Mouse (Mus musculus): ENCODE results near the gene Ankrd37. TPM values are rescaled to one million over a fixed set of nuclear protein-coding genes. Genes with fewer than 3 reads are reported as not detected.

The Ankrd37 gene
- total and polyA plus RNA-seq, 3 experiments: 12.8 to 157 (median 79.0) TPM

DNA sequence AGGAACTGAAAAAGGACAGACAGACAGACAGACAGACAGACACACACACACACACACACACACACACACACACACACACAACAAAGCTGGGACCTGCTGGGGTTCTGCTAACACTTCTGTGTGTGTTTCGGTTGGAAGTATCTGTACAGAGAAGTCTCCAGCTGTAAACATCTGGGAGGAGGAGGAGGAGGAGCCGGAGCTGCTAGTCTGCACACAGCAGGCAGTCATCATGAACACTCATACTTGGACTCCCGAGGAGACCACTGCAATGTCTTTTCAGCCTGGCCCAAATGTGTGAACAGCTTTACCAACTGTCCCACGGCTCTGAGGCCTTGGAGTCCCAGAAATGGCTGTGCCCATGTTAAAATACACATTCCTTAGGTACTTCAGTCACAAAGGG, 18.9 kb upstream of the Ankrd37 start:
- DNase-seq (ENCODE audit: extremely low read depth): no peak
- Histone ChIP-seq H3K4me3 (replicated peaks in 1 of 3; ENCODE audit: low read depth in 2 of 3, low read length in 2 of 3, poor library complexity in 1 of 3) (no peak overlapping the region), H3K27ac (ENCODE audit: insufficient read depth, low read depth) (no peak overlapping the region), H3K79me2 (replicated peaks; ENCODE audit: control insufficient read depth, extremely low read depth, insufficient read depth, poor library complexity, severe bottlenecking) (no peaks in the 10 kb centered on the region), H3K4me2 (ENCODE audit: insufficient read depth, low read depth, poor library complexity, severe bottlenecking) (no peak overlapping the region), H3K4me1 (ENCODE audit: control insufficient read depth in 1 of 2, insufficient read depth in 2 of 2) (no peaks in the 10 kb centered on the region), H3K36me3 (replicated peaks in 1 of 2; ENCODE audit: control insufficient read depth in 1 of 2, insufficient read depth in 1 of 2, low read length in 1 of 2) (no peaks in the 10 kb centered on the region), H3K9me3 (replicated peaks; ENCODE audit: low read length) (no peaks in the 10 kb centered on the region), H3K9ac (ENCODE audit: insufficient read depth, low read depth) (no peak overlapping the region), H3K27me3 (replicated peaks) (no peaks in the 10 kb centered on the region)
- in situ Hi-C loops (cut with MboI; ENCODE audit: low pct_ligation_motif_present, low pct_unique_long_range_greater_than_20kb, low sequenced_read_pairs): no loop called here
- TF ChIP-seq MAFK (IDR thresholded peaks at IDR 0.05; ENCODE audit: insufficient replicate concordance, low read length): no peak
- TF ChIP-seq SIN3A (IDR thresholded peaks at IDR 0.05; ENCODE audit: low read length): no peak
- TF ChIP-seq JUND (conservative IDR thresholded peaks at IDR 0.05; ENCODE audit: low read depth, low read length): no peak
- TF ChIP-seq UBTF (IDR thresholded peaks at IDR 0.05; ENCODE audit: low read depth, low read length): no peak
- no peak for TF ChIP-seq RAD21 (IDR thresholded peaks at IDR 0.05; ENCODE audit: low read depth, low read length)
- TF ChIP-seq BHLHE40 (IDR thresholded peaks at IDR 0.05; ENCODE audit: low read depth, low read length): no peak
- TF ChIP-seq USF1 (IDR thresholded peaks at IDR 0.05; ENCODE audit: low read depth, low read length): no peak
- TF ChIP-seq KAT2A (IDR thresholded peaks at IDR 0.05; ENCODE audit: insufficient replicate concordance, low read length): no peak
- no peak for TF ChIP-seq PAX5 (IDR thresholded peaks at IDR 0.05; ENCODE audit: low read length)
- dilution Hi-C loops (cut with MboI; ENCODE audit: extremely low pct_ligation_motif_present, extremely low pct_unique_long_range_greater_than_20kb, low sequenced_read_pairs): no loop called here

DNA sequence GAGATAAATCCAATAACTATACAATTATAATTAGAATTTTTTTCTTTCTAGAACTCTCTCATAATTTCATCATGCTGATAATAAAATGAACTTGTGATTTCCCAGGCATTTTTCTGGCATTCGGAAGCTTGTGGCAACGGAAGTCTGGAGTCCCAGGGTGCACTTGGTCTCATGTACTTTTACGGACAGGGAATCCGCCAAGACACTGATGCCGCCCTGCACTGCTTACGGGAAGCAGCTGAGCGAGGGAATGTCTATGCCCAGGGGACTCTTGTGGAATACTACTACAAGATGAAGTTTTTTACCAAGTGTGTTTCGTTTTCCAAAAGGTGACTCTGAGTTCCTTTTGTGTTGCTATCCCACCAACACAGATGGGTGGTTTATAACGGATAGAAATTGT, 17.3 kb upstream of the Ankrd37 start:
- Histone ChIP-seq H3K9ac (ENCODE audit: insufficient read depth, low read depth) (no peak overlapping the region), H3K4me3 (replicated peaks in 1 of 3; ENCODE audit: low read depth in 2 of 3, low read length in 2 of 3, poor library complexity in 1 of 3) (no peak overlapping the region), H3K27me3 (replicated peaks) (no peaks in the 10 kb centered on the region), H3K27ac (ENCODE audit: insufficient read depth, low read depth) (no peak overlapping the region), H3K9me3 (replicated peaks; ENCODE audit: low read length) (no peaks in the 10 kb centered on the region), H3K4me1 (ENCODE audit: control insufficient read depth in 1 of 2, insufficient read depth in 2 of 2) (no peaks in the 10 kb centered on the region), H3K36me3 (replicated peaks in 1 of 2; ENCODE audit: control insufficient read depth in 1 of 2, insufficient read depth in 1 of 2, low read length in 1 of 2) (no peaks in the 10 kb centered on the region), H3K4me2 (ENCODE audit: insufficient read depth, low read depth, poor library complexity, severe bottlenecking) (no peak overlapping the region), H3K79me2 (replicated peaks; ENCODE audit: control insufficient read depth, extremely low read depth, insufficient read depth, poor library complexity, severe bottlenecking) (no peaks in the 10 kb centered on the region)
- in situ Hi-C loops (cut with MboI; ENCODE audit: low pct_ligation_motif_present, low pct_unique_long_range_greater_than_20kb, low sequenced_read_pairs) (no loop called here), dilution Hi-C loops (cut with MboI; ENCODE audit: extremely low pct_ligation_motif_present, extremely low pct_unique_long_range_greater_than_20kb, low sequenced_read_pairs) (no loop called here)
- no peak for TF ChIP-seq HCFC1 (IDR thresholded peaks at IDR 0.05; ENCODE audit: low read depth, low read length)
- TF ChIP-seq POLR2A (IDR thresholded peaks at IDR 0.05; ENCODE audit: low read depth, low read length): no peak
- TF ChIP-seq POLR2AphosphoS2 (IDR thresholded peaks at IDR 0.05; ENCODE audit: low read depth, low read length): no peak
- no peak for TF ChIP-seq RAD21 (IDR thresholded peaks at IDR 0.05; ENCODE audit: low read depth, low read length)
- TF ChIP-seq CHD1 (IDR thresholded peaks at IDR 0.05; ENCODE audit: low read depth, low read length): no peak
- TF ChIP-seq MYC (IDR thresholded peaks at IDR 0.05; ENCODE audit: low read depth, low read length): no peak
- no peak for TF ChIP-seq RCOR1 (conservative IDR thresholded peaks at IDR 0.05; ENCODE audit: low read depth, low read length)
- no peak for TF ChIP-seq MAX (IDR thresholded peaks at IDR 0.05; ENCODE audit: low read length)
- TF ChIP-seq ZNF384 (IDR thresholded peaks at IDR 0.05; ENCODE audit: low read depth, low read length): no peak
- no peak for TF ChIP-seq UBTF (IDR thresholded peaks at IDR 0.05; ENCODE audit: low read depth, low read length)
- no peak for TF ChIP-seq ETS1 (conservative IDR thresholded peaks at IDR 0.05; ENCODE audit: low read depth, low read length)
- DNase-seq (ENCODE audit: extremely low read depth): no peak
